Mouse (Mus musculus): Measurements from ENCODE around the gene Grap.
"Not testable (repeated sequence)": the region's sequence is repeated elsewhere in the genome, so short reads cannot be mapped to it uniquely, and the experiment has no call there.

Grap gene

GRCm38 (mm10) chr11:61639601-61640177 is 13.4 kb upstream of the Grap start:
- no peak for DNase-seq (ENCODE audit: low spot score)

GRCm38 (mm10) chr11:61640585-61640984 is 12.5 kb upstream of the Grap start:
- not testable (repeated sequence) for DNase-seq (ENCODE audit: low spot score)

GRCm38 (mm10) chr11:61642106-61642505 is 11.0 kb upstream of the Grap start:
- DNase-seq (ENCODE audit: low spot score): no peak

- no peak for DNase-seq (ENCODE audit: low spot score)
Measured at GRCm38 (mm10) chr11:61643184-61643961, 9.7 kb upstream of the Grap start.

- no peak for DNase-seq (ENCODE audit: low spot score)
Measured at GRCm38 (mm10) chr11:61644576-61645326, 8.3 kb upstream of the Grap start.

GRCm38 (mm10) chr11:61645357-61645857 is 7.7 kb upstream of the Grap start:
- DNase-seq (ENCODE audit: low spot score): no peak

- DNase-seq (ENCODE audit: low spot score): no peak
Measured at GRCm38 (mm10) chr11:61646499-61647039, 6.5 kb upstream of the Grap start.

- no peak for DNase-seq (ENCODE audit: low spot score)
Measured at GRCm38 (mm10) chr11:61647110-61647910, 5.8 kb upstream of the Grap start.

- DNase-seq (ENCODE audit: low spot score): no peak
Measured at GRCm38 (mm10) chr11:61647956-61648748, 4.9 kb upstream of the Grap start.

- DNase-seq (ENCODE audit: low spot score): no peak
Measured at GRCm38 (mm10) chr11:61648749-61649115, 4.3 kb upstream of the Grap start.

GRCm38 (mm10) chr11:61649163-61649580 is 3.9 kb upstream of the Grap start:
- no peak for DNase-seq (ENCODE audit: low spot score)

- no peak for DNase-seq (ENCODE audit: low spot score)
Measured at GRCm38 (mm10) chr11:61649626-61650025, 3.4 kb upstream of the Grap start.

- DNase-seq (ENCODE audit: low spot score): no peak
Measured at GRCm38 (mm10) chr11:61650470-61651265, 2.4 kb upstream of the Grap start.

GRCm38 (mm10) chr11:61652216-61652615 is 849 bp upstream of the Grap start:
- DNase-seq (ENCODE audit: low spot score): no peak

- DNase-seq (ENCODE audit: low spot score): no peak
Measured at GRCm38 (mm10) chr11:61653568-61653967, 503 bp downstream of the Grap start.

- DNase-seq (ENCODE audit: low spot score): no peak
Measured at GRCm38 (mm10) chr11:61654786-61655311, 1.8 kb downstream of the Grap start.

GRCm38 (mm10) chr11:61655649-61656048 is 2.6 kb downstream of the Grap start:
- DNase-seq (ENCODE audit: low spot score): no peak

- DNase-seq (ENCODE audit: low spot score): no peak
Measured at GRCm38 (mm10) chr11:61656148-61656850, 3.2 kb downstream of the Grap start.

- no peak for DNase-seq (ENCODE audit: low spot score)
Measured at GRCm38 (mm10) chr11:61657432-61657831, 4.4 kb downstream of the Grap start.
